Mouse (Mus musculus) right cerebral cortex, postnatal 10 days (tissue): ENCODE results near the gene Olfr745.

Source experiments
- DNase-seq, 2 experiments: peaks; one replicate each; pipeline ENCODE4 v3.0.0; 2021; ENCODE audit warnings: low spot score in 2 of 2

Gene Olfr745

DNA sequence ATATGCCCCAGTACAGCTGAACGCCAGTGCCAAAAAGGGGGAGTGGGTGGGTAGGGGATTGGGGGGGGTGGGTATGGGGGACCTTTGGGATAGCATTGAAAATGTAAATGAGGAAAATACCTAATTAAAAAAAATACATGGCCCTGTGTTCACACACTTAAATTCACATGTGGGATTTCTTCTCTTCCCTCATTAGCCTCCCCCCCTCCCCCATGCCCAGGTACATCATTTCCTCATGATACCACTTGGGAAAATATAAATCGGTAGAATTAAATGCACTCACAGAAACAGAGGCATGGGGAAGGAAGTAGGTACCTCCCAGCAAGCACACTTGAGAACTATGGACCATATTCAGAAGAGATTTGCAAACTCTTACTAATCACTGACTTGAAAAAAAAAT lies at the start of gene Olfr745:
TSS of gene Olfr745 (plus strand) at position 301 of the 400 bp plus-strand sequence.
- DNase-seq = no peak

DNA sequence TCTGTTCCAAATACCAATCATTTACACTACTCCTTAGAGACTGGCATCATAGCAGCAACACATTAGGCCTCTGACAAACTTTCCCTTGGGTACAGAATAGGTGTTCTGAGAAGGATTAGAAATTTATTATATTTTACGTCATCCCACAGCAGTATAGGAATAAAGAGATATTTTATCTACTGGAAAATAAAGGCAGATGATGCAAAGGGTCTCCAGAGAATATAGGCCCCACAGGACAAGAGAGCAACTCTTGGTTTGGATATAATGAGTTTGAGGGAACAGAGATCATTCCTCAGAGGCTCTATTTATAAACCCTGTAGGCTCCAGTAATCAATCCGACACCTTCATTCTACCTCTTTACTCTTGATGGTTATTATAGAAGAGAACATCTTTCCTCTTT lies 24.6 kb upstream of the Olfr745 start, which contains the start of gene Olfr744:
TSS of gene Olfr744 (plus strand) at position 301 of the 400 bp plus-strand sequence.
- no peak for DNase-seq

DNA sequence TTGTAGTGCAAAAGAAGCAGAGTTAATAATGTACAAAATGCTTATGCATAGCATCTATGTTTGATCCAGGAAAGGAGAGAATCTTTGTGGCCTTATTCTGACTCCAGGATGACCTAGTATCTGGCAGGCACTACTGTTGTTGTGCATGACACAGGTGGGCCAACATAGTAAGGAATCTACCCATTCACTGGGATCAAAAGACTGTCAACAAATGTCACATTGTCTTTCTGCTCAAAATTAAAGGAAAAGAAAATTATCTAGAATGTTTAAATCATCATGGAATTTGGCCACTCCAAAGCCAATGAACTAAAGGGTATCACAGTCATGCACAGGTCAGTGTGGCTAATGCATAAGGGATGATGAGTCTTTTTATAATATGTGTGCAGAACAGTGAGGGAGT lies 7.6 kb downstream of the Olfr745 start, which contains the start of gene Olfr746:
TSS of gene Olfr746 (plus strand) at position 301 of the 400 bp plus-strand sequence.
- DNase-seq = no peak

DNA sequence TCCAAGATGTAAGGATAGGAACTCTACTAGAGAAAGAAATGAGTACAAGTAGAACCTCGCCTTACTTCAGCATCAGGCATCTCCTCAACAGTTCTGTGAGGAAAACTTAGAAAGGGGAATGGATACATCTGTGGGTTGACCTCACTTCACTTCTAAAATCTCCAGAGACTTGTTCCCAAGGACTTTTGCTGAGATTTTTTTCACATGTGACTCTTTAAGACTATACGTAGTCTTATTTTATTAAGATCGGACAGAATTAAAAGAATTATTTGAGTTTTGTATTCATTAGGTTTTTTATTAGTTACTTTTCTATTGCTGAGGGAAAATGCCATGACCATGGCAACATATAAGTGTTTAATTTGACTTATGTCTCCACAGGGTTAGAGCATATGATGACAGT lies 53.9 kb downstream of the Olfr745 start, which contains the start of gene Olfr747:
TSS of gene Olfr747 (minus strand) at position 101 of the 400 bp plus-strand sequence.
- no peak for DNase-seq
